Mouse (Mus musculus) stomach, embryonic 14.5 days (tissue): Measurements from ENCODE around the gene Ntm. TPM values are rescaled to one million over a fixed set of nuclear protein-coding genes. Genes with fewer than 3 reads are reported as not detected.

ENCODE experiments used
- ATAC-seq: fragments of 200-750 bp; cut with Nextera tagmentation; 2 replicates; pipeline ENCODE4 v1.8.0; 2017; ENCODE audit warnings: low read depth, moderate TSS enrichment; ENCODE audit not compliant: insufficient number of reproducible peaks, insufficient read depth, low FRiP score
- H3K27ac ChIP-seq: fragments of 300-500 bp; sonication (generic); 2 replicates; pipeline ENCODE4 v1.5.1; 2014; ENCODE audit warnings: mild to moderate bottlenecking, low read length, moderate library complexity, mixed read lengths
- H3K27me3 ChIP-seq: fragments of 300-500 bp; sonication (generic); 2 replicates; pipeline ENCODE4 v1.6.1; 2014; ENCODE audit warnings: low read length, control low read depth, mixed read lengths; ENCODE audit not compliant: control insufficient read depth, insufficient read depth
- H3K36me3 ChIP-seq: fragments of 300-500 bp; sonication (generic); 2 replicates; pipeline ENCODE4 v1.6.1; 2014; ENCODE audit warnings: mild to moderate bottlenecking, control low read depth, low read length, moderate library complexity, mixed read lengths; ENCODE audit not compliant: control insufficient read depth, insufficient read depth
- H3K4me1 ChIP-seq: fragments of 300-500 bp; sonication (generic); 2 replicates; pipeline ENCODE4 v1.6.1; 2014; ENCODE audit warnings: low read length, control low read depth, mixed read lengths; ENCODE audit not compliant: control insufficient read depth, insufficient read depth
- H3K4me2 ChIP-seq: fragments of 300-500 bp; sonication (generic); replicated peaks from 2 replicates; pipeline ENCODE4 v1.6.1; 2014; ENCODE audit warnings: low read depth, low read length, control low read depth
- H3K4me3 ChIP-seq: fragments of 300-500 bp; sonication (generic); 2 replicates; pipeline ENCODE4 v1.5.1; 2014; ENCODE audit warnings: low read depth, low read length, control low read depth
- H3K9ac ChIP-seq: fragments of 300-500 bp; sonication (generic); replicated peaks from 2 replicates; pipeline ENCODE4 v1.6.1; 2014; ENCODE audit warnings: low read depth, mild to moderate bottlenecking, control low read depth, low read length, moderate library complexity, mixed read lengths
- H3K9me3 ChIP-seq: fragments of 300-500 bp; sonication (generic); 2 replicates; pipeline ENCODE4 v1.6.1; 2016; ENCODE audit warnings: low read depth, low read length, control low read depth; ENCODE audit not compliant: control insufficient read depth
- WGBS: fragments of 180-500 bp; shearing (Covaris S2); extraction: QIAGEN DNeasy Blood & Tissue Kit; methylation state at CpG from one replicate; pipeline ENCODE4 v1.1.7; 2014; 5-methylcytosine and 5-hydroxymethylcytosine counted together
- polyA plus RNA-seq: library from polyadenylated mRNA; unstranded; fragments of >200 nt; fragmentation: Nextera tagmentation; extraction: Ambion mirVana; gene quantifications from 2 replicates; pipeline ENCODE4 v1.2.1, GENCODE M21; 2014

Gene Ntm
- polyA plus RNA-seq, 1 experiment from 2014 or later = 19.7 TPM

GRCm38 (mm10) chr9:29433156-29433555, 529.8 kb downstream of the Ntm start:
- H3K27ac ChIP-seq = no peak overlapping the region
- WGBS = 43% methylated on average over 7 of the region's 7 CpGs
- no peaks in the 10 kb centered on the region for H3K36me3 ChIP-seq
- H3K27me3 ChIP-seq = no peaks in the 10 kb centered on the region
- ATAC-seq = no peak
- H3K9ac ChIP-seq = no peak overlapping the region
- no peak overlapping the region for H3K4me3 ChIP-seq
- peaks cover 12% of the 10 kb centered on the region; the same call in 1 of the 2 replicates for H3K4me1 ChIP-seq
- no peaks in the 10 kb centered on the region for H3K9me3 ChIP-seq
- H3K4me2 ChIP-seq = no peak overlapping the region

DNA sequence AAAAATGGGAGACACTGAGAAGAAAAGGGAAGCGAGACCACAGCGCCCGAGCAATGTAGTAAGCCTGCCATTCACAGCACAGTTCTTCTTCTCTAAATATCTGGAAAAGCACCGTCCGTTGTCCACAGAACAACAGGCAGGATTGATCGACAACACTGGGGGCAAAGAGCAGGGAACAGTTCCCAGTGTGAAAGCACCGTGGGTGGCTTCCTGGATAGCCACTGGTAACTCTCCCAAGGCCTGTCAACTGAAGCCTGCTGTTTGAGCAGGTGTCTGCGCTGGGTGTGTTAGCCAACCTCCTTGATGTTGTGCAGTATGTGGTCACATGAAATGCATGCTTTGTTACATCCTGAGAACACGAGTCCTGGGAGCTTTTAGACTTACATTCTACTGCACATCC, 531.4 kb downstream of the Ntm start:
- no peak overlapping the region for H3K4me2 ChIP-seq
- no peak for ATAC-seq
- no peak overlapping the region for H3K27ac ChIP-seq
- H3K4me1 ChIP-seq = peaks cover 12% of the 10 kb centered on the region; the same call in 1 of the 2 replicates
- no peaks in the 10 kb centered on the region for H3K36me3 ChIP-seq
- no peaks in the 10 kb centered on the region for H3K27me3 ChIP-seq
- no peaks in the 10 kb centered on the region for H3K9me3 ChIP-seq
- H3K9ac ChIP-seq = no peak overlapping the region
- no peak overlapping the region for H3K4me3 ChIP-seq
- 77% methylated on average over 9 of the region's 9 CpGs for WGBS

- no peak for ATAC-seq
- Histone ChIP-seq H3K9me3 (no peaks in the 10 kb centered on the region), H3K27ac (no peak overlapping the region), H3K4me2 (no peak overlapping the region), H3K9ac (no peak overlapping the region), H3K36me3 (no peaks in the 10 kb centered on the region), H3K4me3 (no peak overlapping the region), H3K27me3 (no peaks in the 10 kb centered on the region), H3K4me1 (peaks cover 12% of the 10 kb centered on the region; the same call in 1 of the 2 replicates)
- WGBS = 82% methylated on average over 3 of the region's 3 CpGs
Measured at GRCm38 (mm10) chr9:29430189-29430588, 532.8 kb downstream of the Ntm start.

- Histone ChIP-seq H3K9ac (no peak overlapping the region), H3K9me3 (no peaks in the 10 kb centered on the region), H3K27me3 (no peaks in the 10 kb centered on the region), H3K36me3 (no peaks in the 10 kb centered on the region), H3K4me1 (0 out of 2 replicates have a peak, but pooled peaks cover 2% of the 10 kb centered on the region), H3K27ac (no peak overlapping the region), H3K4me2 (no peak overlapping the region), H3K4me3 (no peak overlapping the region)
- peak; percentile 63; the same call in 1 of the 2 replicates for ATAC-seq
- whole genome bisulfite sequencing = 5% methylated on average over 7 of the region's 7 CpGs
Measured at GRCm38 (mm10) chr9:29428322-29428721, 534.6 kb downstream of the Ntm start.

- Histone ChIP-seq H3K9me3 (no peaks in the 10 kb centered on the region), H3K4me3 (no peak overlapping the region), H3K9ac (no peak overlapping the region), H3K36me3 (no peaks in the 10 kb centered on the region), H3K27ac (no peak overlapping the region), H3K4me2 (no peak overlapping the region), H3K27me3 (no peaks in the 10 kb centered on the region), H3K4me1 (no peaks in the 10 kb centered on the region)
- ATAC-seq = no peak
- 85% methylated on average over 2 of the region's 2 CpGs for WGBS
Measured at GRCm38 (mm10) chr9:29426261-29426660, 536.7 kb downstream of the Ntm start.

- Histone ChIP-seq H3K4me2 (no peak overlapping the region), H3K9ac (no peak overlapping the region), H3K4me1 (no peaks in the 10 kb centered on the region), H3K4me3 (no peak overlapping the region), H3K27ac (no peak overlapping the region), H3K9me3 (no peaks in the 10 kb centered on the region), H3K36me3 (no peaks in the 10 kb centered on the region), H3K27me3 (no peaks in the 10 kb centered on the region)
- WGBS = 80% methylated on average over 2 of the region's 2 CpGs
- ATAC-seq = no peak
Measured at GRCm38 (mm10) chr9:29415578-29415977, 547.4 kb downstream of the Ntm start.

DNA sequence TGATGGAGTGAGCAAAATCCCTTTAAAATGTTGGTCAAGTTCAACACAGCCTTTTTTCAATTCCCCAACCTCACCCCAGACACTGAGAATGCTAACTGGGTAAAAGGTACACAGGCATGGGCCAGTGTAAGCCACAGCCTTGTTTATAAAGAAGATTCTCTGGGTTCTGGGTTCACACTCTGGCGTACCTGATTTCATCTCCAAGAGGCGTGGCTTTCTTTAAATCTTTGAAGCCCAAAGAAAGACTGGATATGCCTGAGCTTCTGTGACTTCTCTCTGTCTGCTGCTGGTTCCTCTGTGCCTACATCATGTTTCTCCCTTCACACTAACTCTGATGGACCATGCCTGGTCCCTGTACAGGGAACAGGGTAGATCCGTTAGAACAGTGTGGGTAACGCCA, 549.8 kb downstream of the Ntm start:
- no peak overlapping the region for H3K9ac ChIP-seq
- H3K36me3 ChIP-seq = no peaks in the 10 kb centered on the region
- no peaks in the 10 kb centered on the region for H3K9me3 ChIP-seq
- no peak overlapping the region for H3K4me3 ChIP-seq
- H3K27me3 ChIP-seq = no peaks in the 10 kb centered on the region; the same call in 1 of the 2 replicates
- ATAC-seq = no peak
- 75% methylated on average over 4 of the region's 4 CpGs for WGBS
- H3K4me2 ChIP-seq = no peak overlapping the region; the same call in 1 of the 2 replicates
- no peak overlapping the region for H3K27ac ChIP-seq
- no peaks in the 10 kb centered on the region for H3K4me1 ChIP-seq

DNA sequence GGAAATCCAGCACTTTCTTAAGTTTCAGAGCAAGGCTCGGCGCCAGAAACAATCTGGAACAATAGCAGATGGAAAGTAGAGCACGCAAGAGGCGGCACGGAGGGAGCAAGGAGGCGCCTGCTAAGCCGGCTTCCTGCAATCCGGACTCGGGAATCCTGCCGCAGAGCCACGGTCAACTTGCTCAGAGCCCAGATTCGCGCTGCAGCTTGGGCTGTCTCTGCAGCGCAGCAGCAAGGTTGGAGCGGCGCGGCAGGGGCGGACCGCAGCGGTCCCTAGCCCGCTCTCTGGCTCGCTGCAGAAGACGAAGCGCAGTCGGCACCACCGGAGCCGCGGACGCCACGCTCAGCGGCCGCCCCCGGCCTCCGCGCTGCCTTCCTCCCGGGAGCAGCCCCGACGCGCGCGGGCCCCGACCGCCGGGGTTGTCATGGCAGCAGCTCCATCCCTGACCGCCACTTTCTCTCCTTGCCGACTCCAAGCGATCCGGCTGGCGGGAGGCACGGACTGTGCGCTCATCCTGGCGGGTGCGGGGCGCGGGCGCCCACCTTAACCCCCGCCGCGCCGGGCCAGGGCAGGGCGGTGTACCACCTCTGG, 550.7 kb downstream of the Ntm start:
- peak; percentile 57 for ATAC-seq
- Histone ChIP-seq H3K4me1 (no peaks in the 10 kb centered on the region), H3K36me3 (no peaks in the 10 kb centered on the region), H3K9me3 (no peaks in the 10 kb centered on the region), H3K27ac (peak overlapping the region; percentile 86), H3K4me3 (peak overlapping the region; percentile 47), H3K27me3 (no peaks in the 10 kb centered on the region; the same call in 1 of the 2 replicates), H3K4me2 (peak overlapping the region; percentile 90), H3K9ac (peak overlapping the region; percentile 32; the same call in 1 of the 2 replicates)
- 1% methylated on average over 53 of the region's 61 CpGs for WGBS
